Mouse (Mus musculus) bone marrow macrophage, adult 2 months (primary cell): Measurements from ENCODE around the gene Rsbn1l. TPM values are rescaled to one million over a fixed set of nuclear protein-coding genes. Genes with fewer than 3 reads are reported as not detected.

Experiments used
- H3K27ac ChIP-seq: 2 replicates; pipeline ENCODE4 v1.5.1; 2012; ENCODE audit warnings: low read depth, low read length; ENCODE audit not compliant: insufficient read depth
- H3K4me1 ChIP-seq: 2 replicates; pipeline ENCODE4 v1.6.1; 2012; ENCODE audit warnings: low read length; ENCODE audit not compliant: control insufficient read depth, insufficient read depth
- H3K4me3 ChIP-seq: 2 replicates; pipeline ENCODE4 v1.5.1; 2012; ENCODE audit warnings: mild to moderate bottlenecking, low read length, moderate library complexity; ENCODE audit not compliant: insufficient read depth
- CTCF ChIP-seq: IDR thresholded peaks from 2 replicates; pipeline ENCODE4 v1.5.1; 2012; ENCODE audit warnings: low read depth, mild to moderate bottlenecking, low read length, moderate library complexity
- POLR2A ChIP-seq: IDR thresholded peaks from 2 replicates; pipeline ENCODE4 v1.6.1; 2012; ENCODE audit warnings: mild to moderate bottlenecking, low read depth, low read length, borderline replicate concordance
- polyA plus RNA-seq: library from polyadenylated mRNA; stranded (reverse); fragments of >200 nt; gene quantifications from 2 replicates; pipeline ENCODE4 v1.2.4, GENCODE M21; 2012; ENCODE audit not compliant: missing spikeins, insufficient read depth, insufficient read length

The Rsbn1l gene
- polyA plus RNA-seq, 1 experiment: 34.7 TPM

GRCm38 (mm10) chr5:20950855-20951650 is 5.1 kb downstream of the Rsbn1l start:
- peak overlapping the region; percentile 99 for H3K4me3 ChIP-seq
- H3K4me1 ChIP-seq: peaks cover 34% of the 10 kb centered on the region
- TF ChIP-seq CTCF (no peak), POLR2A (no peak)
- H3K27ac ChIP-seq: peak overlapping the region; percentile 91

- peaks cover 34% of the 10 kb centered on the region for H3K4me1 ChIP-seq
- TF ChIP-seq POLR2A (no peak), CTCF (no peak)
- peak overlapping the region; percentile 99 for H3K4me3 ChIP-seq
- H3K27ac ChIP-seq: peak overlapping the region; percentile 91
These were observed 5.7 kb downstream of the Rsbn1l start for GRCm38 (mm10) chr5:20950516-20950854.

- H3K27ac ChIP-seq: no peak overlapping the region
- peak overlapping the region; percentile 38 for H3K4me3 ChIP-seq
- TF ChIP-seq POLR2A (no peak), CTCF (no peak)
- H3K4me1 ChIP-seq: peaks cover 32% of the 10 kb centered on the region
These were observed 6.1 kb downstream of the Rsbn1l start for GRCm38 (mm10) chr5:20950093-20950492.

- Histone ChIP-seq H3K4me1 (peaks cover 34% of the 10 kb centered on the region), H3K4me3 (no peak overlapping the region), H3K27ac (no peak overlapping the region)
- TF ChIP-seq CTCF (no peak), POLR2A (no peak)
These were observed 9.3 kb downstream of the Rsbn1l start for GRCm38 (mm10) chr5:20946906-20947305.

DNA sequence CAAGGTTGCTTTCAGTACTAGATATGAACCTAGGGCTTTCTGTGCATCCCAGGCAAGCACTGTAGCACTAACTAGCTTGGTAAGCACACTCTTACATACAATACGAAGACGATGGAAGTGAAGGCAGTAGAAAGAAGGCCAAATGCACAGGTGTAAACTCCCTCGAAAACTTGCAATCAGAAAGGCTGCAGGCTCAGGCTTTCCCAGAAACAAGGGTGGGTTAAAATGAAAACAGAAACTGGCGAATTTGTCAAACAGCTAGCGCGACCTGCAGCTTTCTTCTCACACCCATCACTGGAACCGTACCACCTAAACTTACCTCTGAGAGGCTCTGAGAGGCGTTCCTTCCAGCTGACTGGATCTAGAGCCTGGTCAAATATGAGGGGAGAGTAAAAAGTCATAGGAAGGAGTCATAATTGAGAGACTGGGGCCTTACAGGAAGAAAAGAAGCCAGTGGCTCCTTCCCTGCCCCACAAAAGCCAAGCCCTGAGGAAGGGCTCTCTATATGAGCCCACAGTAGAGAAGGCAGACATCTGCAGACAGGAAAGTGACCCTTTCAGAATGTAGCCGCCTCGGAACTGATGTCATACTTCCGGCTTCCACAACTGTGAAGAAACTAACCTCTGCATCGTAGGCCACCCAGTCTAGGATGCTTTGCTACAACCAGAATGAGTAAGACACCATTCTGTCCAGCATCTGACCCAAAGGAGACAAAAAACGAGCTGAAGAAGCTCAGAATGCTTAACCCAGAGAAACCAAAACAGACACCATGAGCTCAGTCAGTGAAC is 11.0 kb downstream of the Rsbn1l start:
- peak overlapping the region; percentile 80 for H3K27ac ChIP-seq
- H3K4me3 ChIP-seq: peak overlapping the region; percentile 60
- H3K4me1 ChIP-seq: peaks cover 47% of the 10 kb centered on the region
- TF ChIP-seq CTCF (no peak), POLR2A (no peak)

DNA sequence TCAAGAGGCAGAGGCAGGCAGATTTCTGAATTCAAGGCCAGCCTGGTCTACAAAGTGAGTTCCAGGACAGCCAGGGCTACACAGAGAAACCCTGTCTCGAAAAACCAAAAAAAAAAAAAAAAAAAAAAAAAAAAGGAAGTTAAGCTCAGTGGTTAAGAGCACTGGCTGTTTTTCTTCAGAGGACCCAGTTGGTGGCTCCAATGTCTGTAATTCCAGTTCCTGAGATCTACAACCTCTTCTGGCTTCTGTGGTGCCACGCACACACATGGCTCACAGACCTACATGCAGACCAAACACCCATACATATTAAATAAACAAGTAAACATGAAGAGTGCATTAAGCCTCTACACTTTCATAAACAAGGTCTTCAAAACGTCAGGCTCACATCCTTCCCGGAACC is 12.4 kb downstream of the Rsbn1l start:
- Histone ChIP-seq H3K4me1 (peaks cover 59% of the 10 kb centered on the region), H3K27ac (peak overlapping the region; percentile 72), H3K4me3 (peak overlapping the region; percentile 46)

DNA sequence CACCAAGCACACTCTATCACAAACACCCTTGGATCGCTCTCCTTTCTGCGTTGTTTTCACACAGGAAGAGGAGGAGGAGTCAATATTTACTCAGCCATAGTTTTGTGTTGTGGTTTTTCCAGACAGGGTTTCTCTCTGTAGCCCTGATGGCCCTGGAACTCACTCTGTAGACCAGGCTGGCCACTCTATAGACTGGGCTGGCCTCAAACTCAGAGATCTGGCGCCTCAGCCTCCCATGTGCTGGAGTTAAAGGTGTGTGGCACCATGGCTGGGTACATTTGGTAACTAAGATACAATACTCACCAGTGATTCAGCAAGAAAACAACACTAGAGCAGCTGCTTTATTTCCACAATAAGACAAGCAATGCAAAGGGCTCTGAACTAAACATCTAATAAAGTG is 13.7 kb downstream of the Rsbn1l start:
- TF ChIP-seq POLR2A: no peak
- TF ChIP-seq CTCF: no peak
- Histone ChIP-seq H3K27ac (peak overlapping the region; percentile 76), H3K4me1 (peaks cover 57% of the 10 kb centered on the region), H3K4me3 (no peak overlapping the region)

DNA sequence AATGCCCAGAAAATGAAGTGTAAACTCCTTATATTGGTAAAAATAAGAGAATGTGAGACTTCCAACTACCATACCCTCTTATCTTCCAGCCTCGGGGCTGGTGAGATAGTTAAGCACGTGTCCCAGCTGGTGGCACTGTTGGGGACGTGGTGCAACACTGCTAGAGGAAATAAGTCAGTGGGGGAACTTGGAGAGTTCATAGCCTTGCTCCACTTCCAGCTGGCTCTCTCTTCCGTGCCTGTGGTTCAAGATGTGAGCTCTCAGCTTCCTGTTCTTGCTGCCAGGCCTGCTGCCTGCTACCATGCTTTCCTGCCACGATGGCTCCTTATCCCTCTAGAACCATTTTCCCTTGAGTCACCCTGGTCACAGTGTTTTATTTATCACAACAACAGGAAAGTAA is 15.0 kb downstream of the Rsbn1l start:
- Histone ChIP-seq H3K4me1 (peaks cover 52% of the 10 kb centered on the region), H3K27ac (peak overlapping the region; percentile 98), H3K4me3 (0 out of 2 replicates have a peak overlapping the region, but pooled peaks have one; percentile 22)
- TF ChIP-seq CTCF (no peak), POLR2A (no peak)

DNA sequence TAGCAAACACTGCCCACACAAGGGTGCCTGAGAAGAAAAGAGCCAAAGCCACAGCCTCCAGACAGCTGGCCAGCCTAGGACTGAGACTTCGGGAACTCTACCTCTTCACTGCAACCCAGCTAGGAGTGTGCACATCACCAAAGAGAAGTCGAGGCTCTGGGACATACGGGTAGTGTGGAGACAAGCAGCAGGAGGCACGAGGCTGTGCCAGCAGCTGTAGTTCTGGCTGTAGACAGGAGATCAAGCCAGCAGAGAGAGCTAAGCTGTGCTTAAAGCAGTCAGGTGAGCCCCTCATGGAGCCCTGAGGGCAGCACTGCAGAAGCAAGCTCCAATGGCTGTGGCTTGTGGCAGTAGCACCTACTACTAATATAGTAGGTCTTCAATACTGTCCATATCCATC is 15.5 kb downstream of the Rsbn1l start:
- Histone ChIP-seq H3K4me1 (peaks cover 57% of the 10 kb centered on the region), H3K4me3 (no peak overlapping the region)
- TF ChIP-seq CTCF (no peak), POLR2A (no peak)

DNA sequence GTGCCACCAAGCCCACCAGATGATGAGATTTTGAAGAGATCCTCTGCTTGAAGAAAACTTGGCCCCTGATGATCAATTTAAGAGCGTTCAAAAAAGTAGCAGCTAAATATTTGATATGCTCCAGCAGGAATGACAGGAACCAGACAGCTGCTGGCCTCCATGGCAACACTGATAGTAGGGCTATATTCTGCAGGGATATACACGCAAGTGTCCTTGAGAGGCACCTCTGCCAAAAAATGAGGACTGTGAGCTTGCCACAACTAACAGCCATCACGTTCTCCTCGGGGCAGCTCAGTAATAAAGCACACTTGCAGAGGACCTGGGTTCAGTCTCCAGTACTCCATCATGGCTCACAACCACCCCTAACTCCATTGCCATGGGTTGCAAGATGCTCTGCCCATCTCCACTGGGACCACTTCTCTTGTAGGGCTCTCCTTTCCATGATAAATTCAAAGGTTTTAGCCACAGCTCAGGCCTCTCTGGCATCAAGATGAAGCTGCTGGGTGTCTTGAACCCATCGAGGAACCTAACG is 16.1 kb downstream of the Rsbn1l start:
- Histone ChIP-seq H3K4me1 (peaks cover 62% of the 10 kb centered on the region), H3K27ac (peak overlapping the region; percentile 98)

More for the DNA sequence above, 15.5 kb downstream of the Rsbn1l start:
- H3K27ac ChIP-seq: peak overlapping the region; percentile 98

More for the DNA sequence above, 16.1 kb downstream of the Rsbn1l start:
- TF ChIP-seq POLR2A: no peak
- H3K4me3 ChIP-seq: no peak overlapping the region
